Mouse (Mus musculus) neural tube, embryonic 13.5 days (tissue): ENCODE measurements around the gene Lgals3bp. TPM values are rescaled to one million over a fixed set of nuclear protein-coding genes. Genes with fewer than 3 reads are reported as not detected.
"Not testable (repeated sequence)": the region's sequence is repeated elsewhere in the genome, so short reads cannot be mapped to it uniquely, and the experiment has no call there.

ENCODE experiments used
- ATAC-seq: fragments of 200-750 bp; cut with Nextera tagmentation; 2 replicates; pipeline ENCODE4 v1.8.0; 2017; ENCODE audit warnings: low read depth, mild to moderate bottlenecking, moderate TSS enrichment, moderate library complexity
- H3K27ac ChIP-seq: fragments of 300-500 bp; sonication (generic); replicated peaks from 2 replicates; pipeline ENCODE4 v1.5.1; 2015; ENCODE audit warnings: moderate library complexity, mild to moderate bottlenecking, inconsistent platforms
- H3K27me3 ChIP-seq: fragments of 300-500 bp; sonication (generic); 2 replicates; pipeline ENCODE4 v1.6.1; 2015; ENCODE audit warnings: mild to moderate bottlenecking, inconsistent platforms
- H3K36me3 ChIP-seq: fragments of 300-500 bp; sonication (generic); 2 replicates; pipeline ENCODE4 v1.6.1; 2015; ENCODE audit warnings: mild to moderate bottlenecking, inconsistent platforms
- H3K4me1 ChIP-seq: fragments of 300-500 bp; sonication (generic); replicated peaks from 2 replicates; pipeline ENCODE4 v1.6.1; 2015; ENCODE audit warnings: inconsistent platforms
- H3K4me2 ChIP-seq: fragments of 300-500 bp; sonication (generic); 2 replicates; pipeline ENCODE4 v1.6.1; 2015; ENCODE audit warnings: inconsistent platforms, mild to moderate bottlenecking, moderate library complexity
- H3K4me3 ChIP-seq: fragments of 300-500 bp; sonication (generic); 2 replicates; pipeline ENCODE4 v1.5.1; 2015; ENCODE audit warnings: mild to moderate bottlenecking, inconsistent platforms
- H3K9ac ChIP-seq: fragments of 300-500 bp; sonication (generic); 2 replicates; pipeline ENCODE4 v1.6.1; 2015; ENCODE audit warnings: moderate library complexity, mild to moderate bottlenecking, inconsistent platforms
- H3K9me3 ChIP-seq: fragments of 300-500 bp; sonication (generic); 2 replicates; pipeline ENCODE4 v1.6.1; 2016; ENCODE audit warnings: inconsistent platforms
- WGBS: fragments of 180-500 bp; shearing (Covaris S2); methylation state at CpG from one replicate; pipeline ENCODE4 v1.1.7; 2015; 5-methylcytosine and 5-hydroxymethylcytosine counted together
- polyA plus RNA-seq: library from polyadenylated mRNA; unstranded; fragments of >200 nt; fragmentation: Nextera tagmentation; extraction: Ambion mirVana; gene quantifications from 2 replicates; pipeline ENCODE4 v1.2.1, GENCODE M21; 2015

The Lgals3bp gene
- polyA plus RNA-seq, 1 experiment from 2014 or later = 4.2 TPM

DNA sequence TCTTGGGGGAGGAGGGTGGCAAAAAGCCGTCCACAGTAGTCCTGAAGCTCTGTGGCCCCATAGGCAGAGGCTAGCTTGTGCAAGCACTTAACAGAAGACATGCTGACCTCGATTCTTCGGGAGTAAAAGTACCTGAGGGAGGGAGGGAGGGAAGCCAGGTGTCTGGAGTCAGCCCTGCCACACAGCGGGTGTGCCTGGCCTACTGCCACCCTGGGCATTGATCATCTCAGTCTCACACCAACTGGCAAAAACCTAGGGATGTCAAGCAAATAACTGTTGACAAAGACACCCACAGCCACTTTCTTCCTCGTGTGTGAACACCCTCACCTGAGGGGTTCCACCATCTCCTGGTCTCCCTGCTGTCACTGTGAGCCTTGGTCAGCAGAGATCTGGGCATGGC is 7.9 kb downstream of the Lgals3bp start:
- no peaks in the 10 kb centered on the region for H3K9me3 ChIP-seq
- peaks cover 4% of the 10 kb centered on the region; the same call in 1 of the 2 replicates for H3K4me1 ChIP-seq
- WGBS = 71% methylated on average over 5 of the region's 5 CpGs
- ATAC-seq = no peak
- no peaks in the 10 kb centered on the region for H3K27me3 ChIP-seq
- no peak overlapping the region for H3K27ac ChIP-seq
- H3K4me2 ChIP-seq = no peak overlapping the region
- H3K9ac ChIP-seq = no peak overlapping the region
- 0 out of 2 replicates have a peak, but pooled peaks cover 7% of the 10 kb centered on the region for H3K36me3 ChIP-seq
- H3K4me3 ChIP-seq = no peak overlapping the region

DNA sequence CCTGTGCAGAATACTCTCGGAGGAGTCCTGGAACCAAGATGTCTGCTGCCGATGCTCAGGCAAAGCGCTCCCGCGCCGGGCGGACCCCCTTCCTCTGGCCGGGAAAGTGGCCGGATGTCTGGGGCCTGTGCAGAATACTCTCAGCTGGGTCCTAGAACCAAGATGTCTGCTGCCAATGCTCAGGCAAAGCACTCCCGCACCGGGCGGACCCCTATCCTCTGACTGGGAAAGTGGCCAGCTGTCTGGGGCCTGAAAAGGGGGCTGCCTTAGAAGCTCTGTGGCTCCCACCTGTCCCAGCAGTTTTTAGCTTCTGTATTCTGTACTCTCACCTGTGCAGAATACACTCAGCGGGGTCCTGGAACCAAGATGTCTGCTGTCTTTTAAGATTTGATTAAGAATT is 14.1 kb downstream of the Lgals3bp start:
- not testable (repeated sequence) for H3K27ac ChIP-seq, H3K27me3 ChIP-seq, H3K4me1 ChIP-seq, H3K4me3 ChIP-seq, ATAC-seq, H3K9ac ChIP-seq, H3K4me2 ChIP-seq, H3K9me3 ChIP-seq, H3K36me3 ChIP-seq
- WGBS = 92% methylated on average over 13 of the region's 13 CpGs

DNA sequence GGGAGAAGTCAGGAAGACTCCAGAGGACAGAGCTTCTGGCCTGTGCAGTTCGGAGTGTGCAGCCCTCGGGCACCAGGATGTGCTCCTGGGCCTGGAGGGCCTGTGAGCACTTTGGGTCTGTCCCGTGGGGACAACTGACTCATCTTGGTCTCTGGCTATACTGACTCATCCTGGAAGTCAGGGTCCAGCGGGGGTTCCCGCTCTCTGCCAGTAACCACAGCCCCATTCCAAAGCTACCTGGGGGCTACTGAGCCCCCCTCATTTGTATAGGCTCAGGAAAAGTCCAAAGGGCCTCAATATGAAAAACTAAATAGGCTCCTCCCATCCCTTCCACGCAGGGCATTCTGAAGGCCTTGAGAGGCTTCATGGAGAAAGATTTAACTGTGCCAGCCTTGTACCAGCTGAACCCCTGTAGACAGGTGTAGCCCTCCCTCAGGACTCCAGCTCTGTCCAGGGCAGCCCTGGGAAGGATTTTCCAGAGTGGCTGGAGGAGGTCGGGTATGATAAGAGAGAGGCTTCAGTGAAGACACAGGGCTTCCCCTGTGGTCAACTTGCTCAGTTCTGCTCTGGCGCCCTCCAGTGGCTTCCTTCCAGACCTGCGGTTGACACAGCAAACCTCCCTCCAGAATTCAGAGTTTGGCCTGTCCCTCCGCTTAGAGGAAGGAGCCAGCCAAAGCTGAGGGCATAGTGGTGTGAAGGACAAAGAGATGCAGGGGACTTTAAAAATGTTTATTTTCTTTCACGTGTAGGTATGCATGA is 22.5 kb downstream of the Lgals3bp start:
- 41% methylated on average over 11 of the region's 11 CpGs for WGBS

DNA sequence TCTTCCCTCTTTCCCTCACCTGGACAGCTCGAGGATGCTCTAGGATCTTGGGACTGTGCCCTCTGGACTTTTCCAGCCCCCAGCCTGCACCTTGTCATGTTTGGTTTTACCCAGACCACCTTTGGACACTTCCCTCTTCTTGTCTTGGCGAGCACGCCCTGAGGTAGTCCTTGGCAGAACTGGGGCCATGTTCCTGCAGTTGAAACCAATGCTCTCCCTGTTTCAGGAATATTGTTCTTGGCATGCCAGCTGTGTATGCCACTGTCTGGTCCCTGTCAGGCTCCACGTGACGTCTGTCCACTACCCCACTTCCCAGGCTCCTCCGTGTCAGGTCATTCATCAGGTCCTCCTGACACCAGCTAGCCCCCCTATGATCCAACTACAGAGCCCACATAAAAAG is 23.2 kb downstream of the Lgals3bp start:
- H3K4me1 ChIP-seq = peaks cover 15% of the 10 kb centered on the region; the same call in 1 of the 2 replicates
- no peaks in the 10 kb centered on the region for H3K9me3 ChIP-seq
- no peak overlapping the region for H3K27ac ChIP-seq
- H3K4me3 ChIP-seq = no peak overlapping the region
- no peak overlapping the region for H3K4me2 ChIP-seq
- no peaks in the 10 kb centered on the region for H3K27me3 ChIP-seq
- no peaks in the 10 kb centered on the region for H3K36me3 ChIP-seq
- ATAC-seq = no peak
- H3K9ac ChIP-seq = no peak overlapping the region
- 82% methylated on average over 6 of the region's 6 CpGs for WGBS

More for the DNA sequence above, 22.5 kb downstream of the Lgals3bp start:
- ATAC-seq = peak; percentile 23; the same call in 1 of the 2 replicates
- no peaks in the 10 kb centered on the region for H3K9me3 ChIP-seq
- no peak overlapping the region for H3K4me3 ChIP-seq
- no peak overlapping the region for H3K9ac ChIP-seq
- no peak overlapping the region for H3K4me2 ChIP-seq
- H3K4me1 ChIP-seq = peaks cover 15% of the 10 kb centered on the region; the same call in 1 of the 2 replicates
- no peaks in the 10 kb centered on the region for H3K36me3 ChIP-seq
- H3K27me3 ChIP-seq = no peaks in the 10 kb centered on the region
- H3K27ac ChIP-seq = no peak overlapping the region

DNA sequence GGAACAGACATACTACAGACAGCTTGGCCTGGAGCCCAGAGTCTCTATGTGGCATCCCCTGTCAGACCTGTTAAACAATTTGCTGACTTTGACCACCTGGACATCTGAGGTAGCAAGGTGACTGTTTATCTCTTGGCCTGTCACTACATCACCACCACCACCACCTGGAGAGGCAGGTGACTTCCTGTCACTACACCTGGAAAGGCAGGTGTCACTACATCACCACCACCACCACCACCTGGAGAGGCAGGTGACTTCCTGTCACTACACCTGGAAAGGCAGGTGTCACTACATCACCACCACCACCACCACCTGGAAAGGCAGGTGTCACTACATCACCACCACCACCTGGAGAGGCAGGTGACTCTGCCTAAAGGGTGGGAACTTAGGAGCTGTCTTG is 25.6 kb downstream of the Lgals3bp start:
- H3K27me3 ChIP-seq, H3K9ac ChIP-seq, H3K36me3 ChIP-seq, H3K27ac ChIP-seq, H3K4me3 ChIP-seq, H3K4me2 ChIP-seq, H3K9me3 ChIP-seq, ATAC-seq: not testable (repeated sequence)
- peaks cover 15% of the 10 kb centered on the region; the same call in 1 of the 2 replicates for H3K4me1 ChIP-seq

DNA sequence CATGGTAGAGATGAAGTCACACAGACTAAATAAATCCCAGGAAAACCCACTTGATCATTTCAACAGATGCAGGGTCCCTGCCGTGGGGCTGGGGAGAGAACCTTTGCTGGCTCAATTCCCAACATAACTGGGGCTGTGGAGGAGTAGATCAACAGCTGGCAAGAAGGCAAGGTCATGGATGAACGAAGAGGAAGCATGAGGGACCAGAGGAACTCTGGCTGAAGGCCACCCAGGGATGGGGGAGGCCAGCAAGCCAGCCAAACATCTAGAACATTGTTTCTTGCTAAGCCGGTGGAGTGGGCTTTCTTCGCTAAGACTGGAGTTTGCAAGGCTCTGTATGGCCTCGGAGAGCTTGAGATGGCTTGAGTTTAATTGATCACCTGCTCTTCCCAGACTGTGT is 26.0 kb downstream of the Lgals3bp start:
- H3K4me3 ChIP-seq = no peak overlapping the region
- H3K4me2 ChIP-seq = no peak overlapping the region
- no peak overlapping the region for H3K27ac ChIP-seq
- WGBS = 83% methylated on average over 5 of the region's 5 CpGs
- H3K27me3 ChIP-seq = no peaks in the 10 kb centered on the region
- H3K4me1 ChIP-seq = peaks cover 15% of the 10 kb centered on the region; the same call in 1 of the 2 replicates
- no peaks in the 10 kb centered on the region for H3K9me3 ChIP-seq
- no peaks in the 10 kb centered on the region for H3K36me3 ChIP-seq
- no peak overlapping the region for H3K9ac ChIP-seq
- no peak for ATAC-seq

DNA sequence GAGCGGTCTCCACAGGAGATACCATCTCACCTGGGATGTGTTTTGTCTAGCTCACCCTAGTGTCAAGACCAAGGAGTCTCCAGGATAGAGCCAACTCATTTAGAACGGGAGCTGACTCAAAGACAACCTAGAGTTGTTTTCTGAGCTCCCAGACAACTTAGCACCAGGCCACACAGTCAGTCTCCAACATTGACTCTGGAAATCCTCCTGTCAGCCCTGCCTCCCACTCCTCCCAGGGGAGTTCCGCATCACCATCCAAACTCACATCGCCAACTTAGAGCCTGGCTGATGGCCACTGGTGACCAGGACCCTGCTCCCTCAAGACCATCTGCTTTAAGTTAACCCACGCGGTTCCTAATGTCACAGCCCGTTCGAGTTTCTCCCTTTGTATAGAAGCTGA is 26.4 kb downstream of the Lgals3bp start:
- Histone ChIP-seq H3K9ac (no peak overlapping the region), H3K4me1 (peaks cover 15% of the 10 kb centered on the region; the same call in 1 of the 2 replicates), H3K4me3 (no peak overlapping the region), H3K27me3 (no peaks in the 10 kb centered on the region), H3K27ac (no peak overlapping the region), H3K36me3 (no peaks in the 10 kb centered on the region), H3K9me3 (no peaks in the 10 kb centered on the region), H3K4me2 (no peak overlapping the region)
- 80% methylated on average over 8 of the region's 8 CpGs for WGBS
- no peak for ATAC-seq

DNA sequence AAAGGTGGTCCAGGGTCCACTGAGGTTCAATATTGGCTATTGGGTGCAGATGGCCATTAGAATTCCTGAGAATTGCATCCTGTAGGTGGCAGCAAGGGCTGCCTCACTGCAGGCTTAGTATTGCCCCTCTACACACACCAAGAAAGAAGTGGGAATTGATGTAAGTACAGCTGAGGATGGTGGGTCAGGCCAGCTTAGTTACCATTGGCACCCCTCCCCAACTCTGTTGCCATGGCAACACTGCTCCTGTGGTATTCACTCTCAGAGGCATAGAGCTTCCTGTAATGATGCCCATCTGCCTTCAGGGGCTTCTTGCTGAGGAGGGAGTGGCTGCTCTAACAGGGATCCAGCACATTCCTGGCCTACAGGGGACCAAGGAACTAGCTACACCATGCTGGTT is 26.9 kb downstream of the Lgals3bp start:
- no peaks in the 10 kb centered on the region for H3K27me3 ChIP-seq
- no peak overlapping the region for H3K4me3 ChIP-seq
- no peak overlapping the region for H3K9ac ChIP-seq
- H3K36me3 ChIP-seq = no peaks in the 10 kb centered on the region
- ATAC-seq = no peak
- no peak overlapping the region for H3K4me2 ChIP-seq
- H3K9me3 ChIP-seq = no peaks in the 10 kb centered on the region
- H3K4me1 ChIP-seq = peaks cover 15% of the 10 kb centered on the region; the same call in 1 of the 2 replicates
- H3K27ac ChIP-seq = no peak overlapping the region

DNA sequence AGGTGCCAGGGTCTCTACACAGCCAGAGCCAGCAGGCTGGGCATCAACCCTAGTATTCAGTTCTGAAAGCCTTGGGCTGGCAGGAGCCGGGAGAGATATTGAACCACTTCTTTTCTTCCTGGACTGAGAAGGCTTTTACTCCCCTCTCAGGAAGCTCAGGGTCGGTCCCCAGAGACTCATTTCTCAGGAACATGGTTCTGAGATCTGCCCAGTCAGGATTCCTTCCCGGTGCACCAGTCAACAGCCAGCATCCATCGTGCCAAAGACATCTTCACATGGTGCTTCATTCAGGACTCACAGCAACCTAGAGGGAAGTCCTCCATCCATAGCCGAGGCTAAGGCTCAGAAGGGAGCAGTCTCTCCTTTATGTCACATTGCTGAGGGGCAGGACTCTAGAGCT is 27.4 kb downstream of the Lgals3bp start:
- whole genome bisulfite sequencing = 65% methylated on average over 5 of the region's 5 CpGs
- Histone ChIP-seq H3K27ac (no peak overlapping the region), H3K4me2 (no peak overlapping the region), H3K36me3 (no peaks in the 10 kb centered on the region), H3K9ac (no peak overlapping the region), H3K4me3 (no peak overlapping the region), H3K9me3 (no peaks in the 10 kb centered on the region), H3K4me1 (peaks cover 15% of the 10 kb centered on the region; the same call in 1 of the 2 replicates), H3K27me3 (no peaks in the 10 kb centered on the region)
- ATAC-seq = no peak

DNA sequence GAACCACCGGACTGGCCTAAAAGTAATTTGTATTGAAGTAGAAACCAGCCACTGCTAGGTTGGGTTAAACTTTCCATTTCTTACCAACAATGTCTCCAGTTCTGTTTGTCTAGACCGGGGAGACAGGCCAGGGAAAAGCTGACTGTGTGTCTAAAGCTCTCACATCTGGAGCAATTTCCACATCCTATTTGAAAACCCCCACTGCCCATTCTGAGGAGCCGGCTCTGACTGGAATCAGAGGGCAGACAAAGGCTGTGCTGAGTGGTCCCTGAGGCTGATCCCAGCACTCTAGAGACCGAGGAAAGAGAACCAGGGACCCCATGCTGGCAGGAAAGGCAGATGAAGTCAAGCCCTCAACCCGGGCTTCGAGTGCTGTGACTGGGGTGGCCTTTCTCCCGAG is 29.3 kb downstream of the Lgals3bp start:
- 55% methylated on average over 7 of the region's 7 CpGs for WGBS
- Histone ChIP-seq H3K9ac (no peak overlapping the region), H3K4me3 (no peak overlapping the region), H3K9me3 (no peaks in the 10 kb centered on the region), H3K27ac (no peak overlapping the region), H3K36me3 (no peaks in the 10 kb centered on the region), H3K4me2 (no peak overlapping the region), H3K4me1 (peaks cover 9% of the 10 kb centered on the region; the same call in 1 of the 2 replicates), H3K27me3 (no peaks in the 10 kb centered on the region)
- ATAC-seq = no peak

DNA sequence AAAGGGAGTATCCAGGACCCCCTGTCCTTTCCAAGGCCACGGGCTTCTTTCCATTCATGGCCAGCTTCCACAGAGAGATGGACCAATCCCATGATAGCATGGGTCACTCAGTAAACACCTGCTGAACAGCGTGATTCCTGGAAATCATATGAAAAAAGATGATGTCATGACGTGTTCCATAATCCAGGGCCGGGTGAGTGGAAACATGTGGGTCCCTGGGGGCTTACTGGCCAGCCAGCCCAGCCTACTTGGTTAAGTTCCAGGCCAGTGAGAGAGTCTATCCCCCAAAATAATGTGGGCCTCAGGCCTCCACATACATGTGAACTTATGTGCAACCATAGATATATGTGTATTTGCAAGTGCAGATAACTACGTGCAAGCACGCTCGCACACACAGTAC is 30.0 kb downstream of the Lgals3bp start:
- 85% methylated on average over 7 of the region's 7 CpGs for WGBS
- no peak overlapping the region for H3K4me3 ChIP-seq

DNA sequence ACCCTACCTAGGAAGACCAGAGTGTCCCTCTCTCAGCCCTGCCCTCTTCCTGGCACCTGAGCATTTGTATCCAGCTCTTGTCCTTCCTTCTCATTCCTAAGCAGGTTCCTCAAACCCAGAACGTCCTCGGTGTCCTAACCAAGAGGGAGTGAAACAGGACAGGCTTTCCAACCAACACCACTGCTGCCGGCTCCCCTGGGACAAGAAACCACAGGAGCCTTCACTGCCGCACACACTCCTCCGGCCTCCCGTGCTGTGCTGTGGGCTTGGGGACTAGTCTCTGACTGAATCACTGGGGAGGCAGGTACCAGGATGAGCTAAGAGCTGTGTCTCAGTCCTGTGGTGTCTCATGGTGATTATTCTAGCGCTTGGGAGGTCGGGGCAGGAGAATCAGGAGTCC is 32.2 kb downstream of the Lgals3bp start:
- no peaks in the 10 kb centered on the region for H3K27me3 ChIP-seq
- H3K36me3 ChIP-seq = no peaks in the 10 kb centered on the region
- whole genome bisulfite sequencing = 76% methylated on average over 8 of the region's 8 CpGs
- H3K9me3 ChIP-seq = no peaks in the 10 kb centered on the region
- no peaks in the 10 kb centered on the region; the same call in 1 of the 2 replicates for H3K4me1 ChIP-seq
- no peak overlapping the region for H3K4me2 ChIP-seq
- no peak overlapping the region for H3K9ac ChIP-seq
- H3K4me3 ChIP-seq = no peak overlapping the region
- ATAC-seq = no peak
- no peak overlapping the region for H3K27ac ChIP-seq

More for the DNA sequence above, 30.0 kb downstream of the Lgals3bp start:
- Histone ChIP-seq H3K27ac (no peak overlapping the region), H3K27me3 (no peaks in the 10 kb centered on the region), H3K4me1 (peaks cover 9% of the 10 kb centered on the region; the same call in 1 of the 2 replicates), H3K4me2 (no peak overlapping the region), H3K9ac (no peak overlapping the region), H3K36me3 (no peaks in the 10 kb centered on the region), H3K9me3 (no peaks in the 10 kb centered on the region)
- ATAC-seq = no peak

DNA sequence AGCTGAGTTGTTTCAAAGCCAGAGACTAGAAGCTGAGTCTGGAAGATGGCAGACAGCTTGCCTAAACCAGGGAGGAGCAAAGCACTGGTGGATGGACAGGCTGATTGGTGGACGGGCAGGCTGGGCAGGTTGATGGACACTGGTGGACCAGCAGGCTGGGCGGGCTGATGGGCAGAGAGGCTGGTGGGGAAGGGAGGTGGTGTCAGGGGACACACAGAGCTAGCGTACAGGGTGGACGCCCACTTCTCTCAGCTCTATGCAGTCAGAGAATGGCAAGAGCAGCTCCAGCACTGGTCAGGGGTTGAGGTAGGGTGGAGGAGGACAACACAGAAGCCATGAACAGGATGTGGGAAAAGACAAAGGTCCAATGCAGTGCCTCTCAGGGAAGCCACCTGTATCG is 32.6 kb downstream of the Lgals3bp start:
- ATAC-seq = no peak
- WGBS = 87% methylated on average over 5 of the region's 5 CpGs
- H3K36me3 ChIP-seq = no peaks in the 10 kb centered on the region

More for the DNA sequence above, 32.6 kb downstream of the Lgals3bp start:
- Histone ChIP-seq H3K4me2 (no peak overlapping the region), H3K27me3 (no peaks in the 10 kb centered on the region), H3K9me3 (no peaks in the 10 kb centered on the region), H3K27ac (no peak overlapping the region), H3K4me1 (no peaks in the 10 kb centered on the region), H3K9ac (no peak overlapping the region), H3K4me3 (no peak overlapping the region)
